Mouse (Mus musculus) small intestine, adult 2 months (tissue): ENCODE measurements around the gene Ifi27l2b. TPM values are rescaled to one million over a fixed set of nuclear protein-coding genes. Genes with fewer than 3 reads are reported as not detected.
"Not testable (repeated sequence)": the region's sequence is repeated elsewhere in the genome, so short reads cannot be mapped to it uniquely, and the experiment has no call there.

Source experiments
- H3K27ac ChIP-seq: fragments of 200-500 bp; 2 replicates; pipeline ENCODE4 v1.5.1; 2012; ENCODE audit warnings: low read depth, low read length, control low read depth, inconsistent platforms; ENCODE audit not compliant: insufficient read depth
- H3K27me3 ChIP-seq: fragments of 200-500 bp; 2 replicates; pipeline ENCODE4 v1.6.1; 2012; ENCODE audit warnings: mild to moderate bottlenecking, moderate library complexity, low read length, inconsistent platforms; ENCODE audit not compliant: control insufficient read depth, insufficient read depth
- H3K36me3 ChIP-seq: fragments of 200-500 bp; 2 replicates; pipeline ENCODE4 v1.6.1; 2012; ENCODE audit warnings: mild to moderate bottlenecking, low read length, control low read depth, inconsistent platforms; ENCODE audit not compliant: control insufficient read depth, insufficient read depth
- H3K4me1 ChIP-seq: fragments of 200-500 bp; 2 replicates; pipeline ENCODE4 v1.6.1; 2012; ENCODE audit warnings: low read length, inconsistent platforms, mixed read lengths; ENCODE audit not compliant: control insufficient read depth, insufficient read depth, insufficient read length
- H3K4me3 ChIP-seq: fragments of 200-500 bp; 2 replicates; pipeline ENCODE4 v1.5.1; 2012; ENCODE audit warnings: low read depth, mild to moderate bottlenecking, control low read depth, inconsistent platforms, low read length, moderate library complexity
- CTCF ChIP-seq: fragments of 200-500 bp; IDR thresholded peaks from 2 replicates; pipeline ENCODE4 v1.5.1; 2012; ENCODE audit warnings: low read depth, mild to moderate bottlenecking, control low read depth, inconsistent platforms, low read length, moderate library complexity, mixed read lengths; ENCODE audit not compliant: insufficient replicate concordance, insufficient read length; ENCODE audit errors: extremely low read depth
- POLR2A ChIP-seq: fragments of 200-500 bp; IDR thresholded peaks from 2 replicates; pipeline ENCODE4 v1.6.1; 2012; ENCODE audit warnings: low read depth, mild to moderate bottlenecking, control low read depth, inconsistent platforms, low read length, moderate library complexity
- WGBS: fragments of 180-500 bp; shearing (Covaris S2); methylation state at CpG from one replicate; pipeline ENCODE4 v1.1.7; 2018; 5-methylcytosine and 5-hydroxymethylcytosine counted together
- polyA plus RNA-seq: library from polyadenylated mRNA; depleted of rRNA; stranded (reverse); fragments of >200 nt; gene quantifications from 2 replicates; pipeline ENCODE4 v1.2.3, GENCODE M21; 2012

The Ifi27l2b gene
- polyA plus RNA-seq, 1 experiment: 1,447 TPM

- no peaks in the 10 kb centered on the region for H3K27me3 ChIP-seq
- H3K4me1 ChIP-seq: no peaks in the 10 kb centered on the region; the same call in 1 of the 2 replicates
- WGBS: 50% methylated on average over 1 of the region's 1 CpGs
- TF ChIP-seq CTCF: no peak
- no peak for TF ChIP-seq POLR2A
- H3K36me3 ChIP-seq: no peaks in the 10 kb centered on the region
- H3K4me3 ChIP-seq: no peak overlapping the region
- no peak overlapping the region for H3K27ac ChIP-seq
Measured at GRCm38 (mm10) chr12:103476779-103477389, 19.9 kb upstream of the Ifi27l2b start.

- WGBS: 16% methylated on average over 2 of the region's 2 CpGs
- Histone ChIP-seq H3K27me3 (no peaks in the 10 kb centered on the region), H3K27ac (no peak overlapping the region), H3K36me3 (no peaks in the 10 kb centered on the region), H3K4me1 (peaks cover 4% of the 10 kb centered on the region; the same call in 1 of the 2 replicates), H3K4me3 (no peak overlapping the region)
- TF ChIP-seq CTCF: no peak
- no peak for TF ChIP-seq POLR2A
Measured at GRCm38 (mm10) chr12:103474481-103474880, 17.5 kb upstream of the Ifi27l2b start.

GRCm38 (mm10) chr12:103456727-103457126 is 296 bp downstream of the Ifi27l2b start:
- H3K4me1 ChIP-seq, H3K36me3 ChIP-seq, H3K27me3 ChIP-seq: not testable (repeated sequence)
- no CpG with 5 or more reads among the region's 1 CpGs for WGBS
- peak overlapping the region; percentile 77 for H3K27ac ChIP-seq
- H3K4me3 ChIP-seq: peak overlapping the region; percentile 56

GRCm38 (mm10) chr12:103453361-103453760 is 3.7 kb downstream of the Ifi27l2b start:
- Histone ChIP-seq H3K4me3 (no peak overlapping the region), H3K4me1 (peaks cover 7% of the 10 kb centered on the region; the same call in 1 of the 2 replicates), H3K27me3 (no peaks in the 10 kb centered on the region), H3K36me3 (peaks cover 15% of the 10 kb centered on the region), H3K27ac (peak overlapping the region; percentile 35)
- no peak for TF ChIP-seq POLR2A
- no peak for TF ChIP-seq CTCF

DNA sequence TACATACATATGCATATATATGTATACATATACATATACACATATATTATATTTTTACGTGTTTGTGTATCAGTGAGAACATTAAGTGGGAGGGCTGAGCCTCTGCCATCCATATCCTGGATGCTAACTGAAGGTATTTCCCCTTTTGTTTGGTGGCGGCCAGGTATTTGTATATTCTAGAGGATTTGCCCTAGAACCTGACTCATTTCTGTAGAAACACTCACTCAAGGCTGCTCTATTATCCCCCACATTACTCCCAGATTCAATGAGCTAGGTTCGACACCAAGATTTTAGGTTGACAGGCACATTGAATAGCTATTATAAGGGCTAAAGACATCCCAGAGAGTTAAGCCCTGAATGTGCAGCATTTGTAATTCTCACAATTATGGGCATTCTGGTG is 12.0 kb downstream of the Ifi27l2b start:
- TF ChIP-seq CTCF (no peak), POLR2A (no peak)
- WGBS: 85% methylated on average over 3 of the region's 3 CpGs
- Histone ChIP-seq H3K27ac (no peak overlapping the region), H3K27me3 (no peaks in the 10 kb centered on the region), H3K4me1 (peaks cover 7% of the 10 kb centered on the region), H3K36me3 (peaks cover 2% of the 10 kb centered on the region; the same call in 1 of the 2 replicates), H3K4me3 (no peak overlapping the region)

GRCm38 (mm10) chr12:103444261-103444660 is 12.8 kb downstream of the Ifi27l2b start:
- H3K36me3 ChIP-seq, H3K27ac ChIP-seq, H3K4me3 ChIP-seq, H3K27me3 ChIP-seq, H3K4me1 ChIP-seq: not testable (repeated sequence)
- 31% methylated on average over 6 of the region's 7 CpGs for WGBS

DNA sequence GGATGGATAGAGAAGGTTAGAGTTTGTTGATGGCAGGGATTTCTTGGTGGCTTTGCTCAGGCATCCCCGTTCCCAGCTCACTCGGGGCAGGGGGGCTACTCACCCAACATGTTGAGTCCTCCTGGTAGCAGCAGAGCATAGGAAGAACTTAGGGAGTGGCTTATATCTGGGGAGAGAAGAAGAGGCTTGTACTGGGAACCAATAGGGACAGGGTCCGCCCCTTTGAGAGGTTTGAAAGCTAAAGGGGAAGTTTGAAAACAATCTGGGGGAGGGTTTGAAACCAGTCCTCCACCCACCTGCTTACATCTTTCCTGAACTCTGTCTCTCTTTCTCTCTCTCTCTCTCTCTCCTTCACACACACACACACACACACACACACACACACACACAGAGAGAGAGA is 13.5 kb downstream of the Ifi27l2b start, which contains the start of gene Ifi27l2a:
TSS of gene Ifi27l2a (minus strand) at position 157 of the 400 bp plus-strand sequence.
- Histone ChIP-seq H3K4me1 (peaks cover 7% of the 10 kb centered on the region), H3K27ac (peak within 1 kb of the TSS; percentile 56), H3K36me3 (peaks cover 8% of the 10 kb centered on the region; the same call in 1 of the 2 replicates), H3K27me3 (no peaks in the 10 kb centered on the region), H3K4me3 (peak within 1 kb of the TSS; percentile 53)
- 54% methylated on average over 3 of the region's 3 CpGs for WGBS
- no peak for TF ChIP-seq POLR2A
- no peak for TF ChIP-seq CTCF

- 91% methylated on average over 1 of the region's 1 CpGs for WGBS
- Histone ChIP-seq H3K27me3 (no peaks in the 10 kb centered on the region), H3K4me3 (no peak overlapping the region), H3K36me3 (peaks cover 17% of the 10 kb centered on the region; the same call in 1 of the 2 replicates), H3K4me1 (peaks cover 15% of the 10 kb centered on the region; the same call in 1 of the 2 replicates), H3K27ac (no peak overlapping the region)
- TF ChIP-seq CTCF (no peak), POLR2A (no peak)
Measured at GRCm38 (mm10) chr12:103437601-103438000, 19.4 kb downstream of the Ifi27l2b start.
